Mouse (Mus musculus): ENCODE data around the gene Mid2. TPM values are rescaled to one million over a fixed set of nuclear protein-coding genes. Genes with fewer than 3 reads are reported as not detected.

Mid2 gene
- total RNA-seq, 2 experiments from 2014 or later, result 28.4 to 31.0 TPM

Other genes with a start within 250 kb of the Mid2 start
- gene Prps1, start 208.0 kb upstream of the Mid2 start, total RNA-seq (2021), result 10 to 100 TPM; 29.9 to 31.2 TPM
- 100 to 1,000 TPM; 101 to 105 TPM for gene Tsc22d3, start 63.9 kb upstream of the Mid2 start, total RNA-seq (2021)
- not detected for gene Tex13b, start 148.8 kb downstream of the Mid2 start, total RNA-seq (2021)
- not detected for gene Vsig1, start 243.0 kb downstream of the Mid2 start, total RNA-seq (2021)

All from heart, postnatal 4 days (tissue).